Mouse (Mus musculus): ENCODE measurements around the gene Kansl1.

DNA sequence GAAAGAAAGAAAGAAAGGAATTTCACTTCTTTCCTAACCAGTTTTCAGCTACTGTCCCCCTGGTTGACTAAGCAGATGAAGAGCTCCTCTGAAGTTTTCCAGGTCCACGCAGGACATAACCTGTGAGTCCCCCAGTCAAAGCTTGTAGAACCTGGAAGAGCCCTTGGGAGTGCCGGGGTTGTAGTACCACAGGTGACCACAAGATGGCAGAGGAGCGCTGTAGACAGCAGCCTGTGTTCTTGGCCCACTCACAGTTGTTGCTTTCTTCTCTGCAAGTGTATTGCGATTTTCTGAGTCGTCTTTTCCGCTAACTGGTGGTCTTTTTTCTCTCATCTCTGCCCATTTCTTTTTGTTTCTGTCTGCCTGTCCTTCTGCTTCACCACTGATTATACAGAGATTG lies 153.0 kb downstream of the Kansl1 start:
- no peak for TF ChIP-seq CHD2 (IDR thresholded peaks at IDR 0.05; ENCODE audit: low read depth, low read length)
- no peak for TF ChIP-seq HCFC1 (IDR thresholded peaks at IDR 0.05; ENCODE audit: borderline replicate concordance, insufficient read depth, low read length)
- no peak for TF ChIP-seq MAFK (IDR thresholded peaks at IDR 0.05; ENCODE audit: insufficient read depth, low read depth, low read length)
